Mouse (Mus musculus) G1E (cell line): ENCODE data around the gene Zfp316.

ENCODE experiments used
- CTCF ChIP-seq: IDR thresholded peaks from 2 replicates; pipeline ENCODE4 v1.5.1; 2012; ENCODE audit warnings: low read depth, low read length, inconsistent platforms, mixed read lengths
- GATA1 ChIP-seq: IDR thresholded peaks from 2 replicates; pipeline ENCODE4 v1.6.1; 2012; ENCODE audit warnings: borderline replicate concordance, low read length, inconsistent platforms, mixed read lengths
- GATA2 ChIP-seq: IDR thresholded peaks from 2 replicates; pipeline ENCODE4 v1.6.1; 2012; ENCODE audit warnings: low read depth, low read length, inconsistent platforms, borderline replicate concordance

- peak; percentile 21; the same call in 1 of the 2 replicates for TF ChIP-seq CTCF
- TF ChIP-seq GATA1: no peak
- no peak for TF ChIP-seq GATA2
These were observed 28.6 kb upstream of the Zfp316 start for GRCm38 (mm10) chr5:143298391-143298790.
